Mouse (Mus musculus): ENCODE results near the gene Hdac5. TPM values are rescaled to one million over a fixed set of nuclear protein-coding genes. Genes with fewer than 3 reads are reported as not detected.

Gene Hdac5
- total and polyA plus RNA-seq, 3 experiments: 24.4 to 42.8 (median 30.7) TPM

- Histone ChIP-seq H3K36me3 (replicated peaks) (peaks cover 90% of the 10 kb centered on the region), H3K4me1 (ENCODE audit: insufficient read depth, low read depth, low read length) (peaks cover 24% of the 10 kb centered on the region), H3K4me3 (ENCODE audit: low read depth, low read length) (no peak overlapping the region), H3K27me3 (ENCODE audit: insufficient read depth, low read length) (peaks cover 22% of the 10 kb centered on the region), H3K9me3 (replicated peaks) (no peaks in the 10 kb centered on the region)
- ATAC-seq (ENCODE audit: extremely low read depth, insufficient number of reproducible peaks, low FRiP score, poor library complexity, severe bottlenecking) (no peak), DNase-seq (ENCODE audit: low spot score) (no peak)
- TF ChIP-seq CTCF (IDR thresholded peaks at IDR 0.05; ENCODE audit: low read depth, low read length) (no peak), POLR2AphosphoS5 (IDR thresholded peaks at IDR 0.05; ENCODE audit: insufficient replicate concordance, low read depth, low read length) (no peak), TAL1 (conservative IDR thresholded peaks at IDR 0.05; ENCODE audit: low read depth, low read length) (no peak), GATA1 (IDR thresholded peaks at IDR 0.05; ENCODE audit: borderline replicate concordance, low read length) (no peak), GATA2 (IDR thresholded peaks at IDR 0.05; ENCODE audit: borderline replicate concordance, low read depth, low read length) (no peak)
Observed at GRCm38 (mm10) chr11:102198245-102198644, 31.7 kb downstream of the Hdac5 start.

- peak; percentile 69 for DNase-seq (ENCODE audit: low spot score)
- ATAC-seq (ENCODE audit: extremely low read depth, insufficient number of reproducible peaks, low FRiP score, poor library complexity, severe bottlenecking): no peak
- H3K27me3 ChIP-seq (ENCODE audit: insufficient read depth, low read length): peaks cover 18% of the 10 kb centered on the region
- no peaks in the 10 kb centered on the region for H3K9me3 ChIP-seq (replicated peaks)
- peaks cover 25% of the 10 kb centered on the region for H3K4me1 ChIP-seq (ENCODE audit: insufficient read depth, low read depth, low read length)
- peaks cover 90% of the 10 kb centered on the region for H3K36me3 ChIP-seq (replicated peaks)
- TF ChIP-seq GATA1 (IDR thresholded peaks at IDR 0.05; ENCODE audit: borderline replicate concordance, low read length) (no peak), GATA2 (IDR thresholded peaks at IDR 0.05; ENCODE audit: borderline replicate concordance, low read depth, low read length) (no peak), TAL1 (conservative IDR thresholded peaks at IDR 0.05; ENCODE audit: low read depth, low read length) (no peak), CTCF (IDR thresholded peaks at IDR 0.05; ENCODE audit: low read depth, low read length) (no peak), POLR2AphosphoS5 (IDR thresholded peaks at IDR 0.05; ENCODE audit: insufficient replicate concordance, low read depth, low read length) (no peak)
- H3K4me3 ChIP-seq (ENCODE audit: low read depth, low read length): peak overlapping the region; percentile 33; the same call in 1 of the 2 replicates
Observed at GRCm38 (mm10) chr11:102196018-102196797, 33.8 kb downstream of the Hdac5 start.

GRCm38 (mm10) chr11:102193657-102194440 is 36.1 kb downstream of the Hdac5 start:
- ATAC-seq (ENCODE audit: extremely low read depth, insufficient number of reproducible peaks, low FRiP score, poor library complexity, severe bottlenecking) (no peak), DNase-seq (ENCODE audit: low spot score) (no peak)
- Histone ChIP-seq H3K4me1 (ENCODE audit: insufficient read depth, low read depth, low read length) (peaks cover 47% of the 10 kb centered on the region), H3K36me3 (replicated peaks) (peaks cover 71% of the 10 kb centered on the region), H3K27me3 (ENCODE audit: insufficient read depth, low read length) (peaks cover 5% of the 10 kb centered on the region), H3K9me3 (replicated peaks) (no peaks in the 10 kb centered on the region), H3K4me3 (ENCODE audit: low read depth, low read length) (no peak overlapping the region)
- TF ChIP-seq POLR2AphosphoS5 (IDR thresholded peaks at IDR 0.05; ENCODE audit: insufficient replicate concordance, low read depth, low read length) (no peak), GATA1 (IDR thresholded peaks at IDR 0.05; ENCODE audit: borderline replicate concordance, low read length) (no peak), GATA2 (IDR thresholded peaks at IDR 0.05; ENCODE audit: borderline replicate concordance, low read depth, low read length) (no peak), TAL1 (conservative IDR thresholded peaks at IDR 0.05; ENCODE audit: low read depth, low read length) (no peak), CTCF (IDR thresholded peaks at IDR 0.05; ENCODE audit: low read depth, low read length) (no peak)

- TF ChIP-seq GATA2 (IDR thresholded peaks at IDR 0.05; ENCODE audit: borderline replicate concordance, low read depth, low read length) (no peak), GATA1 (IDR thresholded peaks at IDR 0.05; ENCODE audit: borderline replicate concordance, low read length) (no peak), TAL1 (conservative IDR thresholded peaks at IDR 0.05; ENCODE audit: low read depth, low read length) (no peak), POLR2AphosphoS5 (IDR thresholded peaks at IDR 0.05; ENCODE audit: insufficient replicate concordance, low read depth, low read length) (no peak), CTCF (IDR thresholded peaks at IDR 0.05; ENCODE audit: low read depth, low read length) (no peak)
- H3K4me3 ChIP-seq (ENCODE audit: low read depth, low read length): peak overlapping the region; percentile 74; the same call in 1 of the 2 replicates
- no peaks in the 10 kb centered on the region for H3K9me3 ChIP-seq (replicated peaks)
- H3K27me3 ChIP-seq (ENCODE audit: insufficient read depth, low read length): no peaks in the 10 kb centered on the region
- DNase-seq (ENCODE audit: low spot score) (no peak), ATAC-seq (ENCODE audit: extremely low read depth, insufficient number of reproducible peaks, low FRiP score, poor library complexity, severe bottlenecking) (no peak)
- H3K4me1 ChIP-seq (ENCODE audit: insufficient read depth, low read depth, low read length): peaks cover 37% of the 10 kb centered on the region
- H3K36me3 ChIP-seq (replicated peaks): peaks cover 46% of the 10 kb centered on the region
Observed at GRCm38 (mm10) chr11:102190848-102191247, 39.1 kb downstream of the Hdac5 start.

- peaks cover 37% of the 10 kb centered on the region for H3K4me1 ChIP-seq (ENCODE audit: insufficient read depth, low read depth, low read length)
Observed at GRCm38 (mm10) chr11:102189461-102190436, 40.2 kb downstream of the Hdac5 start, which contains the start of gene G6pc3. Gene G6pc3, plus strand, starts transcription at chr11:102189620.

More at GRCm38 (mm10) chr11:102189461-102190436, 40.2 kb downstream of the Hdac5 start, which contains the start of gene G6pc3:
- Histone ChIP-seq H3K27me3 (ENCODE audit: insufficient read depth, low read length) (no peaks in the 10 kb centered on the region), H3K4me3 (ENCODE audit: low read depth, low read length) (peak within 1 kb of the TSS; percentile 74), H3K9me3 (replicated peaks) (no peaks in the 10 kb centered on the region), H3K36me3 (replicated peaks) (peaks cover 35% of the 10 kb centered on the region)
- peak; percentile 88 for DNase-seq (ENCODE audit: low spot score)
- TF ChIP-seq GATA1 (IDR thresholded peaks at IDR 0.05; ENCODE audit: borderline replicate concordance, low read length) (no peak), CTCF (IDR thresholded peaks at IDR 0.05; ENCODE audit: low read depth, low read length) (no peak), GATA2 (IDR thresholded peaks at IDR 0.05; ENCODE audit: borderline replicate concordance, low read depth, low read length) (no peak), POLR2AphosphoS5 (IDR thresholded peaks at IDR 0.05; ENCODE audit: insufficient replicate concordance, low read depth, low read length) (no peak), TAL1 (conservative IDR thresholded peaks at IDR 0.05; ENCODE audit: low read depth, low read length) (no peak)
- ATAC-seq (ENCODE audit: extremely low read depth, insufficient number of reproducible peaks, low FRiP score, poor library complexity, severe bottlenecking): peak; percentile 55

All from G1E (cell line).